Mouse (Mus musculus): Measurements from ENCODE around the gene Alg12. TPM values are rescaled to one million over a fixed set of nuclear protein-coding genes. Genes with fewer than 3 reads are reported as not detected.

Gene Alg12
- 7.4 and 7.5 TPM in 2 replicates for polyA plus RNA-seq (2015; fragmentation: Nextera tagmentation; extraction: Ambion mirVana)

DNA sequence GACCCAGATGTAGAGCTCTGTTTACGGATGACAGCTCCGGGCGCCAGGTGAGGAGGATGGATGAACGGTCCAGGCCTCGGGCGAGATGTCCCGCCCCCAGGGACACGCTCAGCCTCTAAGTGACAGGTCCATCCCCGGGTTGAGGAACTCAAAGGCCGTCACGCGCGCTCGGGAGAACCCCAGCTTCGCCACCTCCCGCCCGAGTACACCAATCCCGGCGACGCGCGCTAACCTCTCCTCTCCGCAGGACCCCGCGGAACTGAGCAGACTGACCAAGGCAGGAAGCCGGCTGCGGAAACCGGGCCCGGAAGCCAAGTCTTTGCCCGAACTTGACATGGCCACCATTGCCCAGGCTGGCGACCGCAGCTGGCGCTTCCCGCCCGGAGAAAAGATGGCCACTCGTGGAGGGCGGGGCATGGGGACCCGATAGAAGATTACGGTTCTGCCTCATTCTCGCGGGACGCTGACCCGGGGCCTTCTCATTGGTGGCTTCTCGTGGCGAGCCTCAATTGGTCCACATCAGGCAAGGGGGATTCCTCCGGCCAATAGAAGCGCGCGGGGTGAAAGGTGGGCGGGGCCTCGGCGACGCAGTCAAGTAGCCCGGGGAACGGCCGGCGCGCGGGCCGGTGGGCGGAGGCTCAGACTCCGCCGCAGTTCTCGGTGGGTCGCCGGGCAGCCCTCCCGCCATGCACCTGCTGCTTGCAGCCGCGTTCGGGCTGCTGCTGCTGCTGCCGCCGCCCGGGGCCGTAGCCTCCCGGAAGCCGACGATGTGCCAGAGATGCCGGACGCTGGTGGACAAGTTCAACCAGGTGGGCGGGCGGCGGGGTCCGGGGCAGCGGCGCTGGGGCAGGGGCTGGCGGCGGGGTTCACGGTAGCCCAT lies at the start of gene Alg12, which contains the start of gene Creld2:
Gene Alg12, minus strand, starts transcription at position 293 of the 880 bp plus-strand sequence.
Gene Creld2, plus strand, starts transcription at position 621 of the 880 bp plus-strand sequence.
- peak; percentile 98 for ATAC-seq
- peaks cover 27% of the 10 kb centered on the region for H3K4me1 ChIP-seq (replicated peaks)
- H3K36me3 ChIP-seq: peaks cover 48% of the 10 kb centered on the region
- peak within 1 kb of the TSS; percentile 90 for H3K4me2 ChIP-seq (replicated peaks)
- peak within 1 kb of the TSS; percentile 84 for H3K9ac ChIP-seq (replicated peaks)
- under 1% methylated on average over 88 of the region's 88 CpGs for WGBS
- H3K4me3 ChIP-seq (replicated peaks): peak within 1 kb of the TSS; percentile 88
- no peaks in the 10 kb centered on the region for H3K27me3 ChIP-seq
- peak within 1 kb of the TSS; percentile 86 for H3K27ac ChIP-seq
- H3K9me3 ChIP-seq: no peaks in the 10 kb centered on the region

DNA sequence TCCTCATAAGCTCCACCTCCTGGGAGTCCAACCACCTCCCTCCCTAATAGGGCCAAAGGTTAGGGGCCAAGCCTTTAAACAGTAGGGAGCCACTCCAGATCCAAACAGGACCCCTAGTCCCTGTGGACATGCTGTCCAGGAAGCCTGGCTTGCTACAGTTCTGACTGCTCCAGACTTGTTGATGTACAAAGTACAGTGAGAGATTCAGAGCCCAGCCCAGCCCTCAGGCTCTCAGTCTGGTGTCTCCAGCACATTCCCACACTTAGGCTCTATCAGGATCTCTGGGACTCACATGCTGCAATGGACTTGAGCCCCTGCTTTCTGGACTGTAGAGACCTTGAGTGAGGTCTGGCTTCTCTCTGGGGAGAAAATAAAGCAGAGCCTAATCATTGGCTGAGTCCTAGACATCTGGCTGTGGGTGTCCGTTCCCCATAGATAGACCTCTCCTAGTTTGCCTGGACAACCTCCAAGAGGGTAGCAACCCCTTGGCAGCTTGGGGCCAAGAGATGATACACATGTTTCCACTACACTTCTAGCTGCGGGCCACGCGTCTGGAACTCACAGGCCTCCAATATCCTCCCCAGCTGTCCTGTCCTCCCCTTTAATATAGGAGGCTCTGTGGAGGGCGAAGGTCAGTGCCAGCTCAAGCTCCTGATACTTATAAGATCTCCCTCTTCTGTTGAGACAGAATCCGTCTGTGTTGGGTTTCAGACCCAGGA lies 49.1 kb upstream of the Alg12 start:
- ATAC-seq: no peak

DNA sequence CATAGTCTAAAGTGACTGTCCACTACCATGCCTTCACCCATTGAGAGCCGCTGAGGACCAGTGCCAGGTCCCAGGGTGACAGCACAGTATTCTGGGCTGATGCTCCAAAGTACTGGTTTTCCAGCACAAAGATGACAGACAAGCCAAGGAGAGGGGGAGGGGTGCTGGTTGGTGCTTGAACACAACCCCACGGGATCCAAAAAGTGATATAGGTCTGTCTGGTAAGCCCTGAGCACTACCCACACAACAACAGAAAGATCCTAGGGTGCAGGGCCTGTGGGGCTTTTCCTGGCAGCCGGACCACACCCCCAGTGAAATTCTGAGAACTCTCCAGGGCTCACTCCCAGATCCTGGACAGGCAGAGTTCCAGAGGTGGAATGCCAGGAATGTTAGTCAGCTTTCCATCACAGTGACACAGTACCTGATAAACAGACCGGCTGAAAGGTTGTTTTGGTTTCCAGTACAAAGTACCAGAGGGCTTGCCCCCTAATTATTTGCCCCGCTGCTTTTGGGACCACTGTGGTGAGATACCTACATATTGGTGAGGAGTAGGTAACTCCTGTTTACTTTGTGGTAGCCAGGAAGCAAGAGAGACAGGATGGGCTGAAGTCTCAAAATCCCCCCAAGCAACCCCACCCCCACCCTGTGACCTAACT lies 48.4 kb upstream of the Alg12 start:
- H3K36me3 ChIP-seq: peaks cover 35% of the 10 kb centered on the region
- 43% methylated on average over 5 of the region's 5 CpGs for WGBS
- H3K4me3 ChIP-seq (replicated peaks): no peak overlapping the region
- 0 out of 2 replicates have a peak overlapping the region, but pooled peaks have one; percentile 14 for H3K27ac ChIP-seq
- no peak for ATAC-seq
- H3K27me3 ChIP-seq: no peaks in the 10 kb centered on the region
- no peaks in the 10 kb centered on the region for H3K9me3 ChIP-seq
- H3K4me1 ChIP-seq (replicated peaks): peaks cover 20% of the 10 kb centered on the region
- no peak overlapping the region for H3K4me2 ChIP-seq (replicated peaks)
- no peak overlapping the region for H3K9ac ChIP-seq (replicated peaks)

More for the DNA sequence above, 49.1 kb upstream of the Alg12 start:
- no peaks in the 10 kb centered on the region for H3K9me3 ChIP-seq
- no peaks in the 10 kb centered on the region for H3K27me3 ChIP-seq
- H3K4me1 ChIP-seq (replicated peaks): peaks cover 20% of the 10 kb centered on the region
- WGBS: 94% methylated on average over 6 of the region's 6 CpGs
- no peak overlapping the region for H3K27ac ChIP-seq
- H3K4me2 ChIP-seq (replicated peaks): no peak overlapping the region
- no peak overlapping the region for H3K4me3 ChIP-seq (replicated peaks)
- peaks cover 35% of the 10 kb centered on the region for H3K36me3 ChIP-seq
- no peak overlapping the region for H3K9ac ChIP-seq (replicated peaks)

DNA sequence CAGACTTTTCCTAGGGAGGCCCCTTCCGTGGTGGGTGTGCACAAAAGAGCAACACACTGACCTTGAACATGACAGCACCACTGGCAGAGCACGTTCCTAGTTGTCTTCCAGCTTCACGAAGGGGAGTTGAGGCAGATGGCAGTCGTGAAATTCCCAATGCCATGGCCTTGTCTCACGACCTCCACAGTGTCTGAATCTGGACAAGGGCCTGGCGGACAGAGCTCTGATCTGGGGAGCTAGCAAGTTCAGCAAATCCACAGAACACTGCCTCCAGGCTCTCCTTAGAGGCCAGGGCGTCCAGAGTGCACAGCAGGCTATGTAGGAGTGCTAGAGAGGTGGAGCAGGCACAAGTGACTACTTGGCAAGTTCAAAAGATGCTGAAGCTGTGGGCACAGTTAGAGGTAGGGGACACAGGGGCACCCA lies 47.8 kb upstream of the Alg12 start:
- 59% methylated on average over 7 of the region's 7 CpGs for whole genome bisulfite sequencing
- Histone ChIP-seq H3K4me3 (replicated peaks) (no peak overlapping the region), H3K4me2 (replicated peaks) (no peak overlapping the region), H3K27ac (0 out of 2 replicates have a peak overlapping the region, but pooled peaks have one; percentile 14), H3K4me1 (replicated peaks) (peaks cover 20% of the 10 kb centered on the region), H3K27me3 (no peaks in the 10 kb centered on the region), H3K36me3 (peaks cover 35% of the 10 kb centered on the region), H3K9ac (replicated peaks) (no peak overlapping the region), H3K9me3 (no peaks in the 10 kb centered on the region)
- no peak for ATAC-seq

DNA sequence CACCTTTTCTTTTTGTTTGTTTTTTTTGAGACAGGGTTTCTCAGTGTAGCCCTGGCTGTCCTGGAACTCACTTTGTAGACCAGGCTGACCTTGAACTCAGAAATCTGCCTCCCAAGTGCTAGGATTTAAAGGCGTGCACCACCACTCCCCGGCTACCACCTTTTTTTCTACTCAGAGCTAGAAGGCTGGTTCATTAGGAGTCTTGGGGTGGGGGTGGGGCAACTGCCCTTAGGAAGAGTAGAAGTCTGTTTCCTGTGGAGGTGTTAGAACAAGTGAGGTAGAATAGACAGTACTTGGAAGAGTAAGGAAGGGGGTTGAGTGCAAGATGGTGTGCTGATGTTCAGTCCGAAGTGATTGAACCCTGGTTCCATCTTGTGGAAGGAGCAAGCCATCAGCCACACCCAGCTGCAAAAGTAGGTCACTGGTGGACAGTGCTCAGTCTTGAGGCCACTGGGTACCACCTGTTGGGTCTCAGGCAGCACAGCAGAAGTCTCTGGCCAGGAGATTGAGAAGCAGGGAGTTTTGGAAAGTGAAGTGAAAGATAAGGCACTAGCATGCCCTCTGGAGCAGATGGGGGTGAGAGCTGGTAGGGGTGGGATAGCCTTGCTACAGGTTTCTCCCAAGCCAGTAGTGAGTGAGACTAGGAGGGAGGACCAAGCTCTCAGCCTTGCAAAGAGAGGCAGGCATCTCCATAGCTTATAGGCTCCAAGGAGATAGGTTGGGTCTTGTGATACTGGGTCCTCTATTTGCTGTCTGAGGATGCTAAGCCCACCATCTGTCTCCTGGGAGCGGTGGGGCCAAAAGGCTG lies 47.0 kb upstream of the Alg12 start:
- WGBS: 83% methylated on average over 4 of the region's 4 CpGs
- H3K27me3 ChIP-seq: no peaks in the 10 kb centered on the region
- no peak for ATAC-seq
- H3K9me3 ChIP-seq: no peaks in the 10 kb centered on the region
- H3K4me1 ChIP-seq (replicated peaks): peaks cover 25% of the 10 kb centered on the region
- no peak overlapping the region for H3K4me3 ChIP-seq (replicated peaks)
- H3K27ac ChIP-seq: no peak overlapping the region
- H3K36me3 ChIP-seq: peaks cover 35% of the 10 kb centered on the region
- no peak overlapping the region for H3K4me2 ChIP-seq (replicated peaks)
- H3K9ac ChIP-seq (replicated peaks): no peak overlapping the region

DNA sequence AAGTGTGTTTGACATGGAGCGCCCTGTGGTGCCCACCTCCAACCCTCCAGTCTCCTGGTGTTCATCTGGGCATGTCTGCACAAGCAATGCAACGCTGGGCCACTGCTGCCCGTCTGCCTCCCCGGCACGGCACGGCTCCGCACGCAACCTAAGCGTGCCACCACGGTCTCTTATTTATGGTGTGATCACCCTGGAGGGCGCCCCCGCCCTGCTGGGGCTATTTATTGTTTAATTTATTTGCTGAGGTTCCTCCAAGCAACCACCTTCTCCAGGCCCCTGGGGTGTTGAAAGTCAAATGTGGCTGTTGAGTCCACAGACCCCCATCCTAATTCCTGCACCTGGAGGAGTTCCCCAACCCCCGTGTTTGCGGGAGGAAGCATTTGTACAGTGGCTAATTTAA lies 45.9 kb upstream of the Alg12 start:
- no peaks in the 10 kb centered on the region for H3K9me3 ChIP-seq
- H3K4me1 ChIP-seq (replicated peaks): peaks cover 25% of the 10 kb centered on the region
- no peaks in the 10 kb centered on the region for H3K27me3 ChIP-seq
- WGBS: 93% methylated on average over 14 of the region's 14 CpGs
- H3K9ac ChIP-seq (replicated peaks): peak overlapping the region; percentile 91
- H3K4me2 ChIP-seq (replicated peaks): peak overlapping the region; percentile 85
- peaks cover 35% of the 10 kb centered on the region for H3K36me3 ChIP-seq
- H3K4me3 ChIP-seq (replicated peaks): no peak overlapping the region
- no peak for ATAC-seq
- no peak overlapping the region for H3K27ac ChIP-seq

DNA sequence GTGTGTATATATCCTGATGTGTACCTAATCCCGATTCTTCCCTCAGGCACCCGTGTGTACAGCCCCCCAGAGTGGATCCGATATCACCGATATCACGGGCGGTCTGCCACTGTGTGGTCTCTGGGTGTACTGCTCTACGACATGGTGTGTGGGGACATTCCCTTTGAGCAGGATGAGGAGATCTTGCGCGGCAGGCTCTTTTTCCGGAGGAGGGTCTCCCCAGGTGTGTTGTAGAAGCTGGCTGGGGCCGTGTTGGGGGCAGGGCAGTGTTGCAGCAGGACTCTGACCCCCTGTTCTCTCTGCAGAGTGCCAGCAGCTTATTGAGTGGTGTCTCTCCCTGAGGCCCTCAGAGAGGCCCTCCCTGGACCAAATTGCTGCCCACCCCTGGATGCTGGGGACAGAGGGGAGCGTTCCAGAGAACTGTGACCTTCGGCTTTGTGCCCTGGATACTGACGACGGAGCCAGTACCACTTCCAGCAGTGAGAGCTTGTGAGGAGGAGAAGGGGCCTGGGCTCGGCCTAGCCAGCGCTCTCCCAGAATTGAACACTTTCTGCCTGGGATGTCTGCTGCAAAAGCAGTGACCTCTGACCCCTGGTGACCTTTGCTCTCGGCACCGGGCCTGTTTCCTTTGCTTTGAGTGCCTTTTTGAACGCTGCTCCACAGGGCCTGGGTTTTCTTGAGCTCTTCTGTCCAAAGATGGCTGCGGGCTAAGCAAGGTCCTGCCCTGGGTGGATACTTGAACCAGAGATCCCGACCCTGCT lies 45.3 kb upstream of the Alg12 start:
- H3K27me3 ChIP-seq: no peaks in the 10 kb centered on the region
- H3K4me1 ChIP-seq (replicated peaks): peaks cover 25% of the 10 kb centered on the region
- H3K27ac ChIP-seq: peak overlapping the region; percentile 98
- 47% methylated on average over 22 of the region's 22 CpGs for WGBS
- no peaks in the 10 kb centered on the region for H3K9me3 ChIP-seq
- peak overlapping the region; percentile 85 for H3K4me2 ChIP-seq (replicated peaks)
- H3K36me3 ChIP-seq: peaks cover 35% of the 10 kb centered on the region
- peak; percentile 32 for ATAC-seq
- H3K9ac ChIP-seq (replicated peaks): peak overlapping the region; percentile 91
- peak overlapping the region; percentile 86 for H3K4me3 ChIP-seq (replicated peaks)

DNA sequence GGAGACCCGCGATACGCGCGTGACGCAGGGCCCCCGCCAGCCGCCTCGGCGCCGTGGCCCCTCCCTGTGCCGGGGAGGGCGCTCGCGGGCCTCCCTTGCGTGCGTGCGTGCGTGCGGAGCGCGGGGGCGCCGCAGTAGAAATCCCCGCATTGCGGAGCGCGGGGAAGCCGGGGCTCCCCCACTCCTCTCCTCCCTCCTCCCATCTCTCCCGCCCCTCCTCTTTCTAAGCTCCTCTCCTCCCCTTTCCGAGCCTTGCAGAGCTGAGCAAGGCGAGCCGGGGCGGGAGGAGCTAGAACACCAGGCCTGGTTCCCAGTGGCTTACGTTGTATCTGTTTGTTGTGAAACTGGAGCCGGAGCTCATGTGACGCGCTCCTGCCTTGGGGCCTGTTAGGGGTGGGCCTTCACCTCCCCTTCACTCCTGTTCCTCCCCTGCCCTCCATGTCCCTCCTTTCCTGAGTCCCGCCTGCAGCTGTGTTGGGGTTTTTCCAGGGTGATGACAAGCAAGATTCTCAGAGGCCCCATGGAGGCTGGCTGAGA lies 44.6 kb upstream of the Alg12 start:
- Histone ChIP-seq H3K4me1 (replicated peaks) (peaks cover 25% of the 10 kb centered on the region), H3K36me3 (peaks cover 35% of the 10 kb centered on the region), H3K27me3 (no peaks in the 10 kb centered on the region), H3K9ac (replicated peaks) (peak overlapping the region; percentile 91), H3K27ac (peak overlapping the region; percentile 98), H3K9me3 (no peaks in the 10 kb centered on the region), H3K4me3 (replicated peaks) (peak overlapping the region; percentile 86), H3K4me2 (replicated peaks) (peak overlapping the region; percentile 85)
- peak; percentile 70 for ATAC-seq
- WGBS: under 1% methylated on average over 36 of the region's 39 CpGs

DNA sequence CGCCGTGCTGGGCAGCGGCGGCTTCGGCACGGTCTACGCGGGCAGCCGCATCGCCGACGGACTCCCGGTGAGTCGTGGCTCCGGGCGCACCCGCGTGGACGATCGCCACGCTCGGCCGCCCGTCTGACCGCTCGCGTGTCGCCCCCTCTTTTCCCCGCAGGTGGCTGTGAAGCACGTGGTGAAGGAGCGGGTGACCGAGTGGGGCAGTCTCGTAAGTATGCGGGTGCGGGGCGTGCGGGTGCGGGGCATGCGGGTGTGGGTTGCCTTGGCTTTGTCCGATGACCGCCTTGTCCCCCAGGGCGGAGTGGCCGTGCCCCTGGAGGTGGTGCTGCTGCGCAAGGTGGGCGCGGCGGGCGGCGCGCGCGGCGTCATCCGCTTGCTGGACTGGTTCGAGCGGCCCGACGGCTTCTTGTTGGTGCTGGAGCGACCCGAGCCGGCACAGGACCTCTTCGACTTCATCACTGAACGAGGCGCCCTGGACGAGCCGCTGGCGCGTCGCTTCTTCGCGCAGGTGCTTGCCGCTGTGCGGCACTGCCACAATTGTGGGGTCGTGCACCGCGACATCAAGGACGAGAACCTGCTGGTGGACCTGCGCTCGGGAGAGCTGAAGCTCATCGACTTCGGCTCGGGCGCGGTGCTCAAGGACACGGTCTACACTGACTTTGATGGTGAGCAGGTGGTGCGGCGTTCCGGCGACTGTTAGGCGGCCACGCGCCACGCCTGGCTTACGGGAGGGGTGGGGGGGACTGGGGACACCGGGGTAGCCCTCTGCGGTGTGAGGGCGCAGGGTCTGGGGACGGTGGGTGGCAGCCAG lies 44.0 kb upstream of the Alg12 start:
- ATAC-seq: peak; percentile 1
- peak overlapping the region; percentile 85 for H3K4me2 ChIP-seq (replicated peaks)
- under 1% methylated on average over 98 of the region's 98 CpGs for WGBS
- H3K9me3 ChIP-seq: no peaks in the 10 kb centered on the region
- H3K9ac ChIP-seq (replicated peaks): peak overlapping the region; percentile 91
- no peaks in the 10 kb centered on the region for H3K27me3 ChIP-seq
- H3K27ac ChIP-seq: peak overlapping the region; percentile 98
- H3K36me3 ChIP-seq: peaks cover 32% of the 10 kb centered on the region
- H3K4me1 ChIP-seq (replicated peaks): peaks cover 25% of the 10 kb centered on the region
- H3K4me3 ChIP-seq (replicated peaks): peak overlapping the region; percentile 86

Measured in midbrain, embryonic 13.5 days (tissue).